In genomic region chr2:167659847-167660610, GRCm38 (mm10) we compare ENCODE assay signal across 8 mouse cellular contexts. TPM values are rescaled to one million over a fixed set of nuclear protein-coding genes. Genes with fewer than 3 reads are reported as not detected.
DNase-seq lines count a peak whose midpoint lies in the region; ATAC-seq and TF ChIP-seq lines count a peak whose summit lies in the region.

No protein-coding gene starts in this region.

- peak overlapping the region; percentile 29 for H3K27ac ChIP-seq in embryonic facial prominence, embryonic 15.5 days (replicated peaks)
- peak overlapping the region; percentile 23 to 46 for H3K27ac ChIP-seq in heart, embryonic 14.5 days (replicated peaks in 1 of 2; ENCODE audit: control insufficient read depth in 1 of 2, insufficient read depth in 1 of 2, low read depth in 2 of 2, low read length in 2 of 2)
- peak overlapping the region; percentile 89 for H3K27ac ChIP-seq in kidney, embryonic 15.5 days
- no peak overlapping the region for H3K27ac ChIP-seq in olfactory bulb, adult 2 months (ENCODE audit: insufficient read depth, low read depth, low read length)

- H3K9me3 ChIP-seq in embryonic facial prominence, embryonic 15.5 days (replicated peaks): no peaks in the 10 kb centered on the region
- no peaks in the 10 kb centered on the region for H3K9me3 ChIP-seq in heart, embryonic 14.5 days (ENCODE audit: control insufficient read depth, low read length)
- no peaks in the 10 kb centered on the region for H3K9me3 ChIP-seq in kidney, embryonic 15.5 days (replicated peaks)

- peaks cover 6% of the 10 kb centered on the region for H3K36me3 ChIP-seq in C2C12 (ENCODE audit: control insufficient read depth, insufficient read depth)
- no peaks in the 10 kb centered on the region; the same call in 1 of the 2 replicates for H3K36me3 ChIP-seq in embryonic facial prominence, embryonic 15.5 days
- peaks cover 5% of the 10 kb centered on the region; the same call in 1 of the 2 replicates for H3K36me3 ChIP-seq in heart, embryonic 14.5 days (ENCODE audit: control insufficient read depth, insufficient read depth, low read length)
- H3K36me3 ChIP-seq in kidney, embryonic 15.5 days: no peaks in the 10 kb centered on the region

- peak overlapping the region; percentile 90 for H3K4me3 ChIP-seq in C2C12 (ENCODE audit: insufficient read depth, poor library complexity, severe bottlenecking)
- H3K4me3 ChIP-seq in embryonic facial prominence, embryonic 15.5 days (replicated peaks): peak overlapping the region; percentile 68
- H3K4me3 ChIP-seq in heart, embryonic 14.5 days (ENCODE audit: control insufficient read depth in 1 of 2, insufficient read depth in 1 of 2, low read depth in 1 of 2, low read length in 2 of 2): peak overlapping the region; percentile 68 to 83
- peak overlapping the region; percentile 95 for H3K4me3 ChIP-seq in kidney, embryonic 15.5 days (replicated peaks)
- peak overlapping the region; percentile 78 for H3K4me3 ChIP-seq in lung, adult 2 months (replicated peaks; ENCODE audit: extremely low read depth, low read depth, low read length)
- peak overlapping the region; percentile 98 for H3K4me3 ChIP-seq in olfactory bulb, adult 2 months (ENCODE audit: insufficient read depth, low read depth, low read length)

- H3ac ChIP-seq in C2C12 (ENCODE audit: control insufficient read depth, insufficient read length, low read depth): peak overlapping the region; percentile 16

- DNase-seq in NIH3T3 (ENCODE audit: low read depth): peak; percentile 37
- DNase-seq in lung, adult 2 months: peak; percentile 89
- no peak for DNase-seq in thymus, postnatal 0 days (ENCODE audit: low spot score)

- no peak for TF ChIP-seq POLR2A in lung, adult 2 months (IDR thresholded peaks at IDR 0.05; ENCODE audit: borderline replicate concordance, extremely low read depth, low read depth, low read length)
- TF ChIP-seq POLR2A in olfactory bulb, adult 2 months (IDR thresholded peaks at IDR 0.05; ENCODE audit: insufficient read depth, low read depth, low read length): no peak

- TF ChIP-seq CTCF in C2C12 (IDR thresholded peaks at IDR 0.05; ENCODE audit: control insufficient read depth, insufficient read depth, insufficient read length): no peak
- TF ChIP-seq CTCF in lung, adult 2 months (IDR thresholded peaks at IDR 0.05; ENCODE audit: insufficient read depth, low read length): no peak
- TF ChIP-seq CTCF in olfactory bulb, adult 2 months (IDR thresholded peaks at IDR 0.05; ENCODE audit: insufficient read depth, low read depth, low read length): no peak

- no peaks in the 10 kb centered on the region for H3K27me3 ChIP-seq in C2C12 (ENCODE audit: control insufficient read depth, insufficient read depth, insufficient read length)
- H3K27me3 ChIP-seq in embryonic facial prominence, embryonic 15.5 days: no peaks in the 10 kb centered on the region
- no peaks in the 10 kb centered on the region for H3K27me3 ChIP-seq in heart, embryonic 14.5 days (ENCODE audit: control insufficient read depth, insufficient read depth, low read length)
- H3K27me3 ChIP-seq in kidney, embryonic 15.5 days: peaks cover 6% of the 10 kb centered on the region; the same call in 1 of the 2 replicates

- H3K4me1 ChIP-seq in embryonic facial prominence, embryonic 15.5 days: peaks cover 47% of the 10 kb centered on the region
- H3K4me1 ChIP-seq in heart, embryonic 14.5 days (ENCODE audit: control insufficient read depth in 2 of 2, insufficient read depth in 2 of 2, low read length in 2 of 2): peaks cover 22 to 34% of the 10 kb centered on the region in 2 experiments
- peaks cover 54% of the 10 kb centered on the region for H3K4me1 ChIP-seq in kidney, embryonic 15.5 days
- H3K4me1 ChIP-seq in lung, adult 2 months (ENCODE audit: control insufficient read depth, insufficient read depth, low read length): peaks cover 31% of the 10 kb centered on the region
- peaks cover 41% of the 10 kb centered on the region for H3K4me1 ChIP-seq in olfactory bulb, adult 2 months (ENCODE audit: control insufficient read depth, insufficient read depth, low read length)

- H3K79me2 ChIP-seq in C2C12 (ENCODE audit: control insufficient read depth, insufficient read depth): peaks cover 61% of the 10 kb centered on the region

- H3K4me2 ChIP-seq in embryonic facial prominence, embryonic 15.5 days (replicated peaks): peak overlapping the region; percentile 75
- H3K4me2 ChIP-seq in heart, embryonic 14.5 days (ENCODE audit: low read length): peak overlapping the region; percentile 99
- H3K4me2 ChIP-seq in kidney, embryonic 15.5 days: peak overlapping the region; percentile 96

- 0 out of 2 replicates have a peak, but pooled peaks have one; percentile 8 for ATAC-seq in embryonic facial prominence, embryonic 15.5 days (ENCODE audit: insufficient number of reproducible peaks, low FRiP score, low TSS enrichment, low read depth)
- peak; percentile 23; the same call in 1 of the 2 replicates for ATAC-seq in heart, embryonic 14.5 days (ENCODE audit: insufficient number of reproducible peaks, insufficient read depth, low FRiP score, low read depth)
- 0 out of 2 replicates have a peak, but pooled peaks have one; percentile 24 for ATAC-seq in kidney, embryonic 15.5 days (replicated peaks; ENCODE audit: low FRiP score)

- peaks cover 32% of the 10 kb centered on the region for H3K79me3 ChIP-seq in C2C12 (ENCODE audit: low read depth)

- H3K9ac ChIP-seq in embryonic facial prominence, embryonic 15.5 days: peak overlapping the region; percentile 61; the same call in 1 of the 2 replicates
- H3K9ac ChIP-seq in heart, embryonic 14.5 days (ENCODE audit: low read length): peak overlapping the region; percentile 96
- H3K9ac ChIP-seq in kidney, embryonic 15.5 days: peak overlapping the region; percentile 94

- 20% methylated on average over 13 of the region's 13 CpGs for WGBS in embryonic facial prominence, embryonic 15.5 days
- 24% methylated on average over 13 of the region's 13 CpGs for WGBS in heart, embryonic 14.5 days
- WGBS in kidney, embryonic 15.5 days: 20% methylated on average over 13 of the region's 13 CpGs
- 15% methylated on average over 13 of the region's 13 CpGs for WGBS in lung, adult 2 months
- 19% methylated on average over 13 of the region's 13 CpGs for WGBS in olfactory bulb, adult 2 months

TF ChIP-seq in C2C12, 6 proteins besides CTCF, POLR2A, EP300 and RAD21:
- TF ChIP-seq CEBPB (IDR thresholded peaks at IDR 0.05; ENCODE audit: low read depth): no peak
- TF ChIP-seq MYOG (IDR thresholded peaks at IDR 0.05; ENCODE audit: control insufficient read depth, extremely low read depth, insufficient read length): no peak
- TF ChIP-seq USF1 (IDR thresholded peaks at IDR 0.05; ENCODE audit: low read depth): peak; percentile 70
- no peak for TF ChIP-seq FOSL1 (IDR thresholded peaks at IDR 0.05; ENCODE audit: insufficient read depth, low read length, poor library complexity, severe bottlenecking)
- no peak for TF ChIP-seq MYOD1 (IDR thresholded peaks at IDR 0.05; ENCODE audit: control insufficient read depth, insufficient read length, low read depth)

RNA-seq across cellular contexts. Expression of gene Gm20431, which starts 1.3 kb away (rescaled TPM):
- polyA plus RNA-seq in C2C12 (2012; fragmentation: generic; extraction: Trizol): 0.44 TPM
- 6.1 and 10.0 TPM in 2 replicates for polyA plus RNA-seq in embryonic facial prominence, embryonic 15.5 days (2015; fragmentation: Nextera tagmentation; extraction: Ambion mirVana)
- polyA plus RNA-seq in heart, embryonic 14.5 days (2014; fragmentation: Nextera tagmentation; extraction: Ambion mirVana): 0.19 and 5.2 TPM in 2 replicates
- 12.1 and 12.8 TPM in 2 replicates for polyA plus RNA-seq in kidney, embryonic 15.5 days (2015; fragmentation: Nextera tagmentation; extraction: Ambion mirVana)
- 11.3 and 11.6 TPM in 2 replicates for polyA plus RNA-seq in lung, adult 2 months (2012; rRNA removed)
- not detected in 2 replicates for polyA plus RNA-seq in olfactory bulb, adult 2 months (2012; ENCODE audit: insufficient read depth, insufficient read length, low replicate concordance, missing spikeins)
- 6.7 and 7.1 TPM in 2 replicates for polyA plus RNA-seq in thymus, postnatal 0 days (2015; fragmentation: Nextera tagmentation; extraction: Ambion mirVana)

RNA-seq across cellular contexts. Expression of gene Ube2v1, which starts 28.1 kb away (rescaled TPM):
- polyA plus RNA-seq in C2C12 (2012; fragmentation: generic; extraction: Trizol): 237 TPM
- polyA plus RNA-seq in embryonic facial prominence, embryonic 15.5 days (2015; fragmentation: Nextera tagmentation; extraction: Ambion mirVana): 292 and 294 TPM in 2 replicates
- polyA plus RNA-seq in heart, embryonic 14.5 days (2014; fragmentation: Nextera tagmentation; extraction: Ambion mirVana): 166 and 175 TPM in 2 replicates
- 284 and 313 TPM in 2 replicates for polyA plus RNA-seq in kidney, embryonic 15.5 days (2015; fragmentation: Nextera tagmentation; extraction: Ambion mirVana)
- polyA plus RNA-seq in lung, adult 2 months (2012; rRNA removed): 102 and 135 TPM in 2 replicates
- polyA plus RNA-seq in olfactory bulb, adult 2 months (2012; ENCODE audit: insufficient read depth, insufficient read length, low replicate concordance, missing spikeins): not detected in 2 replicates
- 215 and 236 TPM in 2 replicates for polyA plus RNA-seq in thymus, postnatal 0 days (2015; fragmentation: Nextera tagmentation; extraction: Ambion mirVana)

RNA-seq across cellular contexts. Expression of gene Cebpb, which starts 28.7 kb away (rescaled TPM):
- polyA plus RNA-seq in C2C12 (2012; fragmentation: generic; extraction: Trizol): 23.8 TPM
- polyA plus RNA-seq in embryonic facial prominence, embryonic 15.5 days (2015; fragmentation: Nextera tagmentation; extraction: Ambion mirVana): 41.9 and 42.0 TPM in 2 replicates
- polyA plus RNA-seq in heart, embryonic 14.5 days (2014; fragmentation: Nextera tagmentation; extraction: Ambion mirVana): 14.2 and 17.0 TPM in 2 replicates
- 5.1 and 5.7 TPM in 2 replicates for polyA plus RNA-seq in kidney, embryonic 15.5 days (2015; fragmentation: Nextera tagmentation; extraction: Ambion mirVana)
- 295 and 767 TPM in 2 replicates for polyA plus RNA-seq in lung, adult 2 months (2012; rRNA removed)
- polyA plus RNA-seq in olfactory bulb, adult 2 months (2012; ENCODE audit: insufficient read depth, insufficient read length, low replicate concordance, missing spikeins): not detected in 2 replicates
- polyA plus RNA-seq in thymus, postnatal 0 days (2015; fragmentation: Nextera tagmentation; extraction: Ambion mirVana): 7.3 and 7.8 TPM in 2 replicates

RNA-seq across cellular contexts. Expression of gene Tmem189, which starts 29.6 kb away (rescaled TPM):
- 34.5 TPM for polyA plus RNA-seq in C2C12 (2012; fragmentation: generic; extraction: Trizol)
- polyA plus RNA-seq in embryonic facial prominence, embryonic 15.5 days (2015; fragmentation: Nextera tagmentation; extraction: Ambion mirVana): 43.7 and 44.3 TPM in 2 replicates
- 40.6 and 40.9 TPM in 2 replicates for polyA plus RNA-seq in heart, embryonic 14.5 days (2014; fragmentation: Nextera tagmentation; extraction: Ambion mirVana)
- polyA plus RNA-seq in kidney, embryonic 15.5 days (2015; fragmentation: Nextera tagmentation; extraction: Ambion mirVana): 47.3 and 48.1 TPM in 2 replicates
- 113 and 138 TPM in 2 replicates for polyA plus RNA-seq in lung, adult 2 months (2012; rRNA removed)
- polyA plus RNA-seq in olfactory bulb, adult 2 months (2012; ENCODE audit: insufficient read depth, insufficient read length, low replicate concordance, missing spikeins): 167 TPM in 1 of 2 replicates, not detected in the other
- 43.7 and 47.7 TPM in 2 replicates for polyA plus RNA-seq in thymus, postnatal 0 days (2015; fragmentation: Nextera tagmentation; extraction: Ambion mirVana)
